Mouse (Mus musculus): Measurements from ENCODE around the gene Rmnd1. TPM values are rescaled to one million over a fixed set of nuclear protein-coding genes. Genes with fewer than 3 reads are reported as not detected.
A peak's percentile ranks its signal among the peaks of the same experiment; 100 is the strongest.

Rmnd1 gene
- total RNA-seq, 2 experiments from 2014 or later: 53.9 to 62.8 TPM

GRCm38 (mm10) chr10:4356640-4357039, 75.5 kb downstream of the Rmnd1 start:
- ATAC-seq (replicated peaks; ENCODE audit: poor library complexity, severe bottlenecking): peak; percentile 65

- ATAC-seq (replicated peaks; ENCODE audit: poor library complexity, severe bottlenecking): peak; percentile 30; the same call in 1 of the 2 replicates
Observed at GRCm38 (mm10) chr10:4355882-4356451, 76.2 kb downstream of the Rmnd1 start.

- ATAC-seq (replicated peaks; ENCODE audit: poor library complexity, severe bottlenecking): no peak
Observed at GRCm38 (mm10) chr10:4354371-4355260, 77.6 kb downstream of the Rmnd1 start.

Other genes with a start within 250 kb of the Rmnd1 start
- 0.43 TPM in 1 of 2 replicates, not detected in the other for gene Akap12, start 166.0 kb downstream of the Rmnd1 start, total RNA-seq (2014; fragmentation: Nextera tagmentation)
- gene Akap12, start 166.0 kb downstream of the Rmnd1 start, total RNA-seq (2017): 0.39 TPM in 1 of 2 replicates, not detected in the other
- 6.8 and 12.9 TPM in 2 replicates for gene Zbtb2, start 44.3 kb downstream of the Rmnd1 start, total RNA-seq (2014; fragmentation: Nextera tagmentation)
- gene Zbtb2, start 44.3 kb downstream of the Rmnd1 start, total RNA-seq (2017): 11.1 and 13.4 TPM in 2 replicates
- 34.1 and 46.8 TPM in 2 replicates for gene Armt1, start 79 bp upstream of the Rmnd1 start, total RNA-seq (2014; fragmentation: Nextera tagmentation)
- gene Armt1, start 79 bp upstream of the Rmnd1 start, total RNA-seq (2017): 44.6 and 52.3 TPM in 2 replicates
- gene Ccdc170, start 50.1 kb upstream of the Rmnd1 start, total RNA-seq (2014; fragmentation: Nextera tagmentation): not detected in 2 replicates
- gene Ccdc170, start 50.1 kb upstream of the Rmnd1 start, total RNA-seq (2017): 0.43 and 0.72 TPM in 2 replicates
- gene Esr1, start 179.2 kb upstream of the Rmnd1 start, total RNA-seq (2014; fragmentation: Nextera tagmentation): 18.2 and 19.4 TPM in 2 replicates
- 14.8 and 16.9 TPM in 2 replicates for gene Esr1, start 179.2 kb upstream of the Rmnd1 start, total RNA-seq (2017)